Mouse (Mus musculus) liver, embryonic 12.5 days (tissue): ENCODE data around the gene Rnf26. TPM values are rescaled to one million over a fixed set of nuclear protein-coding genes. Genes with fewer than 3 reads are reported as not detected.

Experiments
- ATAC-seq: fragments of 200-750 bp; cut with Nextera tagmentation; 2 replicates; pipeline ENCODE4 v1.8.0; 2017; ENCODE audit warnings: moderate number of reproducible peaks, mild to moderate bottlenecking, moderate library complexity
- H3K27ac ChIP-seq: fragments of 300-500 bp; sonication (generic); 2 replicates; pipeline ENCODE4 v1.5.1; 2016; ENCODE audit warnings: mild to moderate bottlenecking
- H3K27me3 ChIP-seq: fragments of 300-500 bp; sonication (generic); replicated peaks from 2 replicates; pipeline ENCODE4 v1.6.1; 2016; ENCODE audit warnings: mild to moderate bottlenecking, moderate library complexity
- H3K36me3 ChIP-seq: fragments of 300-500 bp; sonication (generic); 2 replicates; pipeline ENCODE4 v1.6.1; 2016; ENCODE audit warnings: mild to moderate bottlenecking, moderate library complexity
- H3K4me1 ChIP-seq: fragments of 300-500 bp; sonication (generic); 2 replicates; pipeline ENCODE4 v1.6.1; 2016
- H3K4me2 ChIP-seq: fragments of 300-500 bp; sonication (generic); 2 replicates; pipeline ENCODE4 v1.6.1; 2016; ENCODE audit warnings: mild to moderate bottlenecking, moderate library complexity
- H3K4me3 ChIP-seq: fragments of 300-500 bp; sonication (generic); 2 replicates; pipeline ENCODE4 v1.5.1; 2016; ENCODE audit warnings: mild to moderate bottlenecking, moderate library complexity
- H3K9ac ChIP-seq: fragments of 300-500 bp; sonication (generic); 2 replicates; pipeline ENCODE4 v1.6.1; 2016; ENCODE audit warnings: mild to moderate bottlenecking, moderate library complexity
- H3K9me3 ChIP-seq: fragments of 300-500 bp; sonication (generic); replicated peaks from 2 replicates; pipeline ENCODE4 v1.6.1; 2016; ENCODE audit warnings: mild to moderate bottlenecking, moderate library complexity
- WGBS: fragments of 180-500 bp; shearing (Covaris S2); methylation state at CpG from one replicate; pipeline ENCODE4 v1.1.7; 2016; ENCODE audit not compliant: insufficient replicate concordance; 5-methylcytosine and 5-hydroxymethylcytosine counted together
- polyA plus RNA-seq: library from polyadenylated mRNA; unstranded; fragments of >200 nt; fragmentation: Nextera tagmentation; extraction: Ambion mirVana; gene quantifications from 2 replicates; pipeline ENCODE4 v1.2.1, GENCODE M21; 2016

Gene Rnf26
- polyA plus RNA-seq, 1 experiment from 2014 or later: 58.7 TPM

DNA sequence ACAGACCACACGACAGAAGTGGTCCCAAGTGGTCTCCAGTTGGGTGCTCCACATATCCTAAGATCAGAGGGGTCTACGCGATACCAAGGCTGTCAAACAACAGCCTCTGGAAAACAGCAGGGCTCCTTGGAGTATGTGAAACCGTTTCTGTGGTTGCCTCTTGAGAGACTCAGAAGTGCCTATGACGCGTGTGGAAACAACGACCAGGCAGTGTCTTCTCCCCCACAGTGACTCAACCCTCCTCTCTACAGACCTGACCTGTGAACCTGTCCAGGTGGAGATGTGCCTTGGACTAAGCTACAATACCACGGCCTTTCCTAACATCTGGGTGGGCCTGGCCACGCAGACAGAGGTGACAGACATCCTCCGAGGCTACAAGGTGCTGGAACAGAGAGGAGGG, 7.5 kb downstream of the Rnf26 start:
- Histone ChIP-seq H3K4me2 (no peak overlapping the region), H3K4me3 (no peak overlapping the region), H3K9me3 (no peaks in the 10 kb centered on the region), H3K9ac (no peak overlapping the region), H3K27ac (no peak overlapping the region), H3K27me3 (no peaks in the 10 kb centered on the region), H3K36me3 (peaks cover 64% of the 10 kb centered on the region), H3K4me1 (peaks cover 46% of the 10 kb centered on the region)
- no peak for ATAC-seq
- 85% methylated on average over 10 of the region's 10 CpGs for WGBS

DNA sequence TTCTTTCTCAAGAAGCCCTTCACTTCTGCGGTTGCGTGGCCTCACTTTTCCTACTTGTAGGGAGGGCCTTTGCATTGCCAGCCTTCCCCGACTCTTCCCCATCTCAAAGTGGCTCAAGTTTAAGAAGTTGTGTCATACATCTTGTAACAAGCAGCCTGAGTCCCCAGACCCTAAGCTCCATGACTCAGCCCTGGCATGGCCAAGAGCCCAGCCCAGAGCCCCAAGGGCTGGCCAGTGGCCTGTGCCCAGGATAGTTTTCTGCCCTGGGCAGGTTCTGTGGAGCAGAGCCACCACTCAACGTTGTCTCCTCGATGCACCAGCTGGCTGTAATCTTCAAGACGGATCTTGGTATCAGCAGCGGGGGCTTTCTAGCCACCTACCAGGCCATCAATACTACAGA, 8.4 kb downstream of the Rnf26 start:
- H3K4me1 ChIP-seq: peaks cover 37% of the 10 kb centered on the region
- H3K9me3 ChIP-seq: no peaks in the 10 kb centered on the region
- peaks cover 55% of the 10 kb centered on the region for H3K36me3 ChIP-seq
- H3K9ac ChIP-seq: no peak overlapping the region
- ATAC-seq: no peak
- H3K4me2 ChIP-seq: no peak overlapping the region
- 79% methylated on average over 7 of the region's 7 CpGs for WGBS
- H3K27ac ChIP-seq: no peak overlapping the region
- H3K27me3 ChIP-seq: no peaks in the 10 kb centered on the region
- no peak overlapping the region for H3K4me3 ChIP-seq

DNA sequence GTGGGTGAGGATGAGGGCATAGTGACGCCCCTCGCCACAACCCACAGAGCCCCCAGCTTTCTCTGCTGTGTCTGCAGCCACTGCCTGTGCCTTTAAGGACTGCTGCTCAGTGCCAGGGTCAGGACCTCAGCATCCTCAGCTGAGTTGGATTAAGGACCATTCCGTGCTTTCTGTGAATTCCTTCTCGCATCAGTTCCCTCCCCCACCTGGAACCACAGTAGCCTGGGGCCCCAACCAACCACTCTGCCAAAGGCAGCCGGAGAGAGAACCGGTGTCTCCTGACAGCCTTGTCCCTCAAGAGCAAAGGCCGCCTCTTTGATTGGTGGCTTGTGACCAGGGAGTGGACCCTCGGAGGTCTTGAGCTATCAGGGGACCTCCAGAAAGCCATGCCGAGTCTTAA, 11.8 kb downstream of the Rnf26 start, which contains the start of gene Mfrp:
Gene Mfrp (plus strand): TSS at position 240 of the 400 bp plus-strand sequence.
- WGBS: 80% methylated on average over 9 of the region's 9 CpGs
- H3K27me3 ChIP-seq: no peaks in the 10 kb centered on the region
- H3K4me1 ChIP-seq: peaks cover 4% of the 10 kb centered on the region; the same call in 1 of the 2 replicates
- no peaks in the 10 kb centered on the region for H3K9me3 ChIP-seq
- no peak within 1 kb of the TSS for H3K9ac ChIP-seq
- no peak within 1 kb of the TSS for H3K4me3 ChIP-seq
- no peak within 1 kb of the TSS for H3K4me2 ChIP-seq
- H3K27ac ChIP-seq: no peak within 1 kb of the TSS
- peaks cover 24% of the 10 kb centered on the region for H3K36me3 ChIP-seq
- no peak for ATAC-seq

DNA sequence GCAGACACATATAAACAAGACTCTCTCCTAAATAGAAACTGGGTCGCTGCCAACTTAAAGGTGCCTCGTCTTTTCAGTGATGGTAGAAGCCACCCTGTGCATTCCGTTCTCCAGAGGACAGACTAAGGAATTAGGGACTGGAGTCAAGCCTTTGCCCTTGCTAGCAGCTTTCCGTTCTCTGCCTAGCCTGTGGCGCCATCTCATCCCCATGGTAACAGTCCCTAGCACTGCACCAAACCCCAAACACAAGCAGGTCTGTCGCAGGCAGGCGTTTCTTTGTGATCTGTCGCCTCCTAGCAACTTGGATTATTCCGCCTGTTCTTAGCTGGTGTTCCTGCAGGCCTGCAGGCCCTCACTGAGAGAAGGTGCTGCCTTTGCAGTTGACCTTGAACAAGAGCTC, 16.8 kb downstream of the Rnf26 start:
- no peak for ATAC-seq
- Histone ChIP-seq H3K36me3 (0 out of 2 replicates have a peak, but pooled peaks cover 5% of the 10 kb centered on the region), H3K27me3 (no peaks in the 10 kb centered on the region), H3K4me2 (no peak overlapping the region), H3K4me1 (peaks cover 4% of the 10 kb centered on the region; the same call in 1 of the 2 replicates), H3K9ac (no peak overlapping the region), H3K9me3 (no peaks in the 10 kb centered on the region), H3K4me3 (no peak overlapping the region), H3K27ac (no peak overlapping the region)
- 65% methylated on average over 9 of the region's 9 CpGs for WGBS

DNA sequence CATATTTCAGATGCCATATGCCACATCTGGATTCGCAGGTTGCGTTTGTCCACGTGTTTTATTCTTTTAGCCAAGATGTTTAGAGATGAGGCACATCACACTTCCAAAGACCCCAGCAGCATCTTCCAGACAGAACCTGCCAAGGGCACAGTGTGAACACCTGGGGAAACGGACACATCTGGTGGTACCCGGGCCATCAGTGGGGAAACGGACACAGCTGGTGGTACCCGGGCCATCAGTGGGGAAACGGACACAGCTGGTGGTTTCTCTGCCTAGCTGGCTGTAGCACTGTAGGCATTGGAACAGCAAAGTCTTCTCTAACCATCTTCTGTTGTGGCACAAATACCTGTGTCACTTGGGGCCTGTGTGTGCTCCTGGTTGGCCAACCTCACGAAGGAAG, 17.5 kb downstream of the Rnf26 start:
- WGBS: 83% methylated on average over 9 of the region's 9 CpGs

DNA sequence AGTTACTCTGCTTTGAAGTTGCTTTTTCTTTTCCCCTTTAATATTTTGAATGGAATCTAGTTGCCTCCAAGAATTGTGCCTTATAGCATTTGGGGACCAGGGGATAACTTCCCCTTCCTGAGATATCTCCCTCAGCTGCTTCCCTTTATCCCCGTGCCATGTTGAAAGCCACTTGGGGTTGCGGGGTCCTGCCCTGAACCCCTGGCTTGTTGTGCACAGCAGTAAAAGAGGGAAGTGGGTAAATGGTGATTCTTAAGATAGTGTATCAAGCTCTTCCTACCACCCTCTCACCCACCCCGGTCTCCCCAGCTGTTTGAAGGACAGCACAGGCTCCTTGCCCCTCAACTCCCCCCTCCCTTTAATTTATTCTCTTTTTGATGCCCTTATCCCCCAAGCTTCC, 18.6 kb downstream of the Rnf26 start:
- H3K9me3 ChIP-seq: no peaks in the 10 kb centered on the region
- no peak overlapping the region for H3K27ac ChIP-seq
- H3K4me1 ChIP-seq: peaks cover 9% of the 10 kb centered on the region; the same call in 1 of the 2 replicates
- no peak for ATAC-seq
- H3K36me3 ChIP-seq: 0 out of 2 replicates have a peak, but pooled peaks cover 5% of the 10 kb centered on the region
- H3K9ac ChIP-seq: no peak overlapping the region
- no peak overlapping the region for H3K4me2 ChIP-seq
- 43% methylated on average over 3 of the region's 3 CpGs for WGBS
- 0 out of 2 replicates have a peak, but pooled peaks cover 3% of the 10 kb centered on the region for H3K27me3 ChIP-seq
- no peak overlapping the region for H3K4me3 ChIP-seq

More for the DNA sequence above, 17.5 kb downstream of the Rnf26 start:
- no peaks in the 10 kb centered on the region for H3K9me3 ChIP-seq
- H3K4me1 ChIP-seq: peaks cover 4% of the 10 kb centered on the region; the same call in 1 of the 2 replicates
- H3K4me2 ChIP-seq: no peak overlapping the region
- H3K4me3 ChIP-seq: no peak overlapping the region
- no peak overlapping the region for H3K9ac ChIP-seq
- ATAC-seq: no peak
- H3K27ac ChIP-seq: no peak overlapping the region
- 0 out of 2 replicates have a peak, but pooled peaks cover 5% of the 10 kb centered on the region for H3K36me3 ChIP-seq
- H3K27me3 ChIP-seq: no peaks in the 10 kb centered on the region

DNA sequence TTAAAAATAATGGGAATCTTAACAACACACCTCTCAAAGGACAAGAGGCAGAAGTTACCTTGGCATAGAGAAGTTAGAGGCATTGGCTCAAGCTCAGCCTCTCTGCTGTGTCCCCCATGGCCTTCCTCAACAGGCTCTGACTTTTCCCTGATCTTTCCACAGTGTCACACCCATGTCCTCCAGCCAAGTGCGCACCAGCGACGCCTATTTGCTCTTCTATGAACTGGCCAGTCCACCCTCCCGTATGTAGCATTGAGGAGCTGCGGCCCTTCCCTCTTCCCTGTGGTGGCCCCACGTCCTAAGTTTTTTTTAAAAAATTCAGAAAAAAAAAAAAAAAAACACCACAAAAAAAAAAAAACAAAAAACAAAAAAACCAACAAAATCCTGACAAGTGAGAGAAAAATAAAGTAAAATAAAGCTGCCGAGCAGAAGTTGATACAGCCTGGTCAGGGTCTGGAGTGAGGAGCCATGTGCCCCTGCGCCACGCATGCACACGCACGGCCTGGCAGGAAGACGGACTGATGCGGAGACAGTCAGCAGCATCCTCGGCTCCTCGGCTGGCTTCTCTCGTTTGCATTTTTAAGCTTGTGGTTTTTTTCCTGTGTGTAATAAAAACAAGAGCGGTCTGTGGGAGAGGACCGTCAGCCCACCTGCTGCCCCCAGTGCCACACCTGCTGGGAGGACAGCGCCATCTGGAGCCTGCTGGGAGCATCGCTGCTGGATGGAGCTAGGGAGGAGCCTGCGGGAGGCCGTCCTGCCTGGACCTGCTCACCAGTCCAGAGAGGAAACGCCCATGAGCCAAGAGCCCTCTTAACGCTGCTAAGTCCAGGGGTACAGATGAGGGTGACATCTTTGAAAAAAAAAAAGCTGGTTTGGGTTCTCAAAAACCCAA, 19.5 kb downstream of the Rnf26 start:
- Histone ChIP-seq H3K4me2 (no peak overlapping the region), H3K27ac (no peak overlapping the region), H3K9me3 (no peaks in the 10 kb centered on the region), H3K27me3 (peaks cover 12% of the 10 kb centered on the region), H3K9ac (no peak overlapping the region), H3K4me1 (peaks cover 17% of the 10 kb centered on the region), H3K36me3 (0 out of 2 replicates have a peak, but pooled peaks cover 5% of the 10 kb centered on the region), H3K4me3 (no peak overlapping the region)
- WGBS: 47% methylated on average over 24 of the region's 24 CpGs
- ATAC-seq: peak; percentile 47; the same call in 1 of the 2 replicates

DNA sequence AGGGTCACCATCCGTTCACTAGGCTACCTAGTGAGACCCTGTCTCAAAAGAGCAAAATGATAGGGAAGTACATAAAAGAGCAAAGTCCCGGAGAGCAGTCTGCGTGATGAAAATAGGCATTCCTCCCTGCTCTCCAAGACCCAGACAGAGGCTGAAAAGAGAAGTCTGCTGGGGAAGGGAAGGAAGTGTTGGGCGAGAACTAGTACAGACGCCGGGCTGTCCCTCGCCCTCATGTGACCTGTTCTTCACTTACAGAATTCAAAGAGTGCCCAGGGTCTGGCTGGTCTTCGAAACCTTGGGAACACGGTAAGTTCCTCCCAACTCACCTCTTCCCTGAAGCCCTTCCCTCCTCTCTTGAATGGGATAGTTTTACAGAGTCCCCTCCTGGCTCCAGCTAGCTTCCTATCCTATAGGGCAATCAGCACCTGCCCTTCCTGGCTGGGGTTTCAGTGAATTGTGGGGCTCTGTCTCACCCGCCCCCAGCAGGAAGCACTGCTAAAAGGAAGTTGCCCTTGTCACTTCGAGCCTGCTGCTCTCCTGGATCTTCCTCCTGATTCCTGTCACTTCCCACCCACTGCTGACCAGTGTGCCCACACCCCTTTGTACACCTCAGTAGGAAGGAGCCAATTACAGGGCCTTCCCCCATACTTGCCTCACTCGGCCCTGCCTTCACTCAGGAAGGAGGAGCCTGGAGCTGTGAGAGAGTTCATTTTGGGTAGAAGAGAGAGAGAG, 24.3 kb downstream of the Rnf26 start:
- H3K27ac ChIP-seq: no peak overlapping the region
- WGBS: 26% methylated on average over 12 of the region's 12 CpGs
- 0 out of 2 replicates have a peak, but pooled peaks cover 5% of the 10 kb centered on the region for H3K36me3 ChIP-seq
- 0 out of 2 replicates have a peak overlapping the region, but pooled peaks have one; percentile 10 for H3K4me2 ChIP-seq
- peaks cover 55% of the 10 kb centered on the region for H3K4me1 ChIP-seq
- ATAC-seq: no peak
- H3K4me3 ChIP-seq: no peak overlapping the region
- no peaks in the 10 kb centered on the region for H3K9me3 ChIP-seq
- H3K27me3 ChIP-seq: peaks cover 54% of the 10 kb centered on the region
- no peak overlapping the region for H3K9ac ChIP-seq

DNA sequence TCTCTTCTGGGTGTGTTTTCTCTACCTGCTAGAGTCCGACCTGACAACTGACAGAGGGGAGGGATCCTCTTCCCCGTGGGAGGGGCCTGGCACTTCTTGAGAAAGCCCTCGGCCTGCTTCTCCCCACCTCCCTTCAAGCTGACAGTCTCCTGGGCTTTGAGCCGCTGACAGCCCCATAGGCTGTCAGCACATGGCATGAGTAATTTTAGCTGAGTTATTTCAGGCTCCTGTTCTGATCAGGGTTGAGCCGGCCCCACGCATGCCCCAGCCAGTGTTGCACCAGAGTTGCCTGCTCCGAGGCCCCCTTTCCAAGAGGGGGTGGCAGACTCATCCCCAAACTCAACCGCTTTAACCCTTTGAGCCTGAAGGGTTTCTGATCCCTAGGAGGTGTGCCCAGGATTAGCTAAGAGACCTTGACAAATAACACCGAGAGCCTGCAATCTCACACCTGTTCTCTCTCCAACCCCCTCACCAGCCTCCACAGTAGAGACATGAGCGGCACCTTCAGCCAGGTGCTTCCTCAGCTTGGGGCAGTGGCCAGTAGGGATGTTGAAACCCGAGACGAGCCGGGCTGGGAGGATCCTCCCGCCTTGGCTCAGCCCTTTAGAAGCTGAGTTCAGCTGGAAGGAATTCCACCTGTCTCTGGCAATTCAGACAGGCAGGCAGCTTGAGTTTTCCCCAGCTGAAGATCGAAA, 25.4 kb downstream of the Rnf26 start:
- Histone ChIP-seq H3K9me3 (no peaks in the 10 kb centered on the region), H3K36me3 (no peaks in the 10 kb centered on the region), H3K9ac (no peak overlapping the region), H3K4me1 (peaks cover 62% of the 10 kb centered on the region), H3K27me3 (peaks cover 65% of the 10 kb centered on the region), H3K4me3 (no peak overlapping the region), H3K4me2 (no peak overlapping the region), H3K27ac (no peak overlapping the region)
- 27% methylated on average over 15 of the region's 15 CpGs for WGBS
- no peak for ATAC-seq

DNA sequence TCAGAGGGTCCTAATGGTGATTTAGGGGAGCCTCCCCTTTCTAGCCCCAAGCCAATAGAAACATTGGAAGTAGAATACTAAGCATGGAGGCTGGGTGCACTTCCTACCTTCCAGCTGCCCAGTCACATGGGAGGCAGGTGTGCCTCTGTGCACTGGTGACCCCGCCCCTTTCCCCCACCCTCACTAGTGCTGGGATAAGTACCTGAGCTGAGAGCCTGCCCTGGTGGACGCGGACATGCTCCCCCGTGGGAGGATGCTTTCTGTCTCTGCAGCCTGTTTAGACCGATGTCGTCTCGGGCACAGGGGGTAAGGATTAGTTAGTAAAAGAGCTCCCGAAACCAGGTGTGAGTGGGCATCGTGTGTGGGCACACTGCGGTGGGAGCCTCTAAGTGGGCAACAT, 26.4 kb downstream of the Rnf26 start:
- no peak overlapping the region for H3K4me2 ChIP-seq
- peaks cover 75% of the 10 kb centered on the region for H3K27me3 ChIP-seq
- no peaks in the 10 kb centered on the region for H3K9me3 ChIP-seq
- no peak overlapping the region for H3K4me3 ChIP-seq
- no peak overlapping the region for H3K27ac ChIP-seq
- H3K4me1 ChIP-seq: peaks cover 62% of the 10 kb centered on the region
- no peaks in the 10 kb centered on the region for H3K36me3 ChIP-seq
- 60% methylated on average over 10 of the region's 10 CpGs for WGBS
- no peak for ATAC-seq
- no peak overlapping the region for H3K9ac ChIP-seq

DNA sequence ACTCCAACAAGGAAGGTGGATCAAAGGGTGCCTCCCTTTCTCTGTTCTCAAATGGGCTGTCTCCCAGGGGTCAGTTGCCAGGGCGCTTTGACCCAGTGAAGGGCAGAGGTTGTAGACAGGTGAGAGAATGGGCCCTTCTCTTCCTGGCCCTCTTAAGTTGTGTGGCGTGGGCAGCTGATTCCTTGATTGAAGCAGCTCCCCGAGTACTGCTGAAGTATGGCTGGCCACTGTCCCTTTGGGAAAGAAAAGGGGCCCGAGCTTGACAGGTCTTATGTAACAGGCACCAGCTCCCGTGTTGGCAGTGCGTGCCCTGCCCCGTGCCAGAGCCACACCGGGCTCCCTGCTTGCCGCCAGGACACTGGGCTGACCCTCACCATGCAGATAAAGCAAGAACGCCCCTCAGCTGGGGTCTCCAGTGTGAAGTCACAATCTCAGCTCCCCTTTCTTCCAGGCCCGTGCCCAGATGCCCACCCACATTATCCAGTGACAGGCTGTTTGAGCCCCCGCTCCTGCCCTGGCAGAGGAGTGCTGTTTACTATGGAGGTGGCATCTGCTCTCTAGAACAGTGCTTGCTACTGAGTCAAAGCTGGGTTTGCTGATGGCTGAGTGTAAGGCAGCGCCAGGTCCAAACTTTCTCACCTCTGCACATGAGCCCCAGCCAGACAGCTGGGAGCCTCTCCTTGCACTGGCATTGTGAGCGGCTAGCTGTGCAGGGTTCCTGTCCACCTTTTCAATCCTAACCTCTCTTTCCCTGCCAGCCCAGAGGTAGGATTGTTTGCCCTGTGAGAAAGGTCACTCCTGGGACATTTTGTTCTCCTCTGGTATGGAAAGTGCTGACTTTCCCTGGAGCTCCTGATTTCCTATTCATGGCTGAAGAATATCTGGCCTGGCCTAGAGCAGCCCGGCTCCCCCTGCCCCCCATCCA, 27.3 kb downstream of the Rnf26 start:
- no peak for ATAC-seq
- Histone ChIP-seq H3K4me1 (peaks cover 62% of the 10 kb centered on the region), H3K27me3 (peaks cover 83% of the 10 kb centered on the region), H3K9ac (no peak overlapping the region), H3K36me3 (no peaks in the 10 kb centered on the region), H3K9me3 (no peaks in the 10 kb centered on the region), H3K4me2 (peak overlapping the region; percentile 96), H3K27ac (no peak overlapping the region), H3K4me3 (no peak overlapping the region)
- WGBS: 68% methylated on average over 15 of the region's 15 CpGs
